Mouse (Mus musculus) E14TG2a.4 (cell line): ENCODE measurements around the gene Mgat5.

Experiments used
- H3K27me3 ChIP-seq: 2 replicates; pipeline ENCODE4 v1.6.1; 2014; ENCODE audit warnings: low read length, control low read depth; ENCODE audit not compliant: insufficient read depth
- H3K36me3 ChIP-seq: 2 replicates; pipeline ENCODE4 v1.6.1; 2014; ENCODE audit warnings: low read length, control low read depth; ENCODE audit not compliant: insufficient read depth
- H3K4me1 ChIP-seq: replicated peaks from 2 replicates; pipeline ENCODE4 v1.6.1; 2014; ENCODE audit warnings: low read depth, low read length, control low read depth
- H3K4me3 ChIP-seq: replicated peaks from 2 replicates; pipeline ENCODE4 v1.5.1; 2014; ENCODE audit warnings: mild to moderate bottlenecking, low read length
- H3K9me3 ChIP-seq: 2 replicates; pipeline ENCODE4 v1.6.1; 2014; ENCODE audit warnings: low read length, control low read depth
- CTCF ChIP-seq: conservative IDR thresholded peaks from 2 replicates; pipeline ENCODE4 v1.5.1; 2014; ENCODE audit warnings: low read length
- NANOG ChIP-seq: IDR thresholded peaks from 2 replicates; pipeline ENCODE4 v1.6.1; 2014; ENCODE audit warnings: borderline replicate concordance, low read length, mixed read lengths
- POU5F1 ChIP-seq: IDR thresholded peaks from 2 replicates; pipeline ENCODE4 v1.6.1; 2014; ENCODE audit warnings: low read length, borderline replicate concordance

Gene Mgat5

GRCm38 (mm10) chr1:127242151-127242887 lies 37.5 kb downstream of the Mgat5 start:
- no peaks in the 10 kb centered on the region for H3K36me3 ChIP-seq
- no peaks in the 10 kb centered on the region for H3K9me3 ChIP-seq
- TF ChIP-seq CTCF = no peak
- no peak for TF ChIP-seq NANOG
- no peak for TF ChIP-seq POU5F1
- no peaks in the 10 kb centered on the region for H3K27me3 ChIP-seq
- no peak overlapping the region for H3K4me3 ChIP-seq
- H3K4me1 ChIP-seq = peaks cover 73% of the 10 kb centered on the region

- Histone ChIP-seq H3K27me3 (no peaks in the 10 kb centered on the region), H3K4me1 (peaks cover 67% of the 10 kb centered on the region), H3K4me3 (no peak overlapping the region), H3K36me3 (no peaks in the 10 kb centered on the region), H3K9me3 (no peaks in the 10 kb centered on the region)
- TF ChIP-seq POU5F1 (no peak), NANOG (no peak), CTCF (no peak)
Observed at GRCm38 (mm10) chr1:127242888-127243588, 38.2 kb downstream of the Mgat5 start.

- H3K4me1 ChIP-seq = peaks cover 57% of the 10 kb centered on the region
- no peaks in the 10 kb centered on the region for H3K9me3 ChIP-seq
- TF ChIP-seq CTCF (no peak), POU5F1 (no peak), NANOG (no peak)
- no peaks in the 10 kb centered on the region for H3K36me3 ChIP-seq
- H3K27me3 ChIP-seq = no peaks in the 10 kb centered on the region
- H3K4me3 ChIP-seq = no peak overlapping the region
Observed at GRCm38 (mm10) chr1:127244054-127244770, 39.4 kb downstream of the Mgat5 start.

GRCm38 (mm10) chr1:127246158-127246557 lies 41.3 kb downstream of the Mgat5 start:
- Histone ChIP-seq H3K4me3 (no peak overlapping the region), H3K36me3 (no peaks in the 10 kb centered on the region), H3K4me1 (peaks cover 38% of the 10 kb centered on the region), H3K27me3 (no peaks in the 10 kb centered on the region), H3K9me3 (no peaks in the 10 kb centered on the region)
- TF ChIP-seq CTCF (no peak), POU5F1 (no peak), NANOG (no peak)

GRCm38 (mm10) chr1:127248433-127248832 lies 43.6 kb downstream of the Mgat5 start:
- Histone ChIP-seq H3K4me3 (no peak overlapping the region), H3K9me3 (no peaks in the 10 kb centered on the region), H3K36me3 (no peaks in the 10 kb centered on the region), H3K4me1 (peaks cover 18% of the 10 kb centered on the region), H3K27me3 (no peaks in the 10 kb centered on the region)
- no peak for TF ChIP-seq POU5F1
- TF ChIP-seq NANOG = no peak
- TF ChIP-seq CTCF = no peak

GRCm38 (mm10) chr1:127249621-127250020 lies 44.8 kb downstream of the Mgat5 start:
- Histone ChIP-seq H3K4me3 (no peak overlapping the region), H3K9me3 (no peaks in the 10 kb centered on the region), H3K4me1 (peaks cover 6% of the 10 kb centered on the region), H3K27me3 (no peaks in the 10 kb centered on the region), H3K36me3 (no peaks in the 10 kb centered on the region)
- no peak for TF ChIP-seq NANOG
- no peak for TF ChIP-seq CTCF
- TF ChIP-seq POU5F1 = no peak

GRCm38 (mm10) chr1:127250313-127250712 lies 45.5 kb downstream of the Mgat5 start:
- Histone ChIP-seq H3K36me3 (no peaks in the 10 kb centered on the region), H3K9me3 (no peaks in the 10 kb centered on the region), H3K4me1 (peaks cover under 1% of the 10 kb centered on the region; the same call in 1 of the 2 replicates), H3K27me3 (no peaks in the 10 kb centered on the region), H3K4me3 (no peak overlapping the region)
- no peak for TF ChIP-seq POU5F1
- TF ChIP-seq CTCF = no peak
- no peak for TF ChIP-seq NANOG

- Histone ChIP-seq H3K9me3 (no peaks in the 10 kb centered on the region), H3K36me3 (no peaks in the 10 kb centered on the region), H3K4me3 (no peak overlapping the region), H3K4me1 (no peaks in the 10 kb centered on the region), H3K27me3 (no peaks in the 10 kb centered on the region)
- TF ChIP-seq NANOG (no peak), CTCF (no peak), POU5F1 (no peak)
Observed at GRCm38 (mm10) chr1:127251751-127252150, 46.9 kb downstream of the Mgat5 start.
